Mouse (Mus musculus): ENCODE results near the gene Oaz2. TPM values are rescaled to one million over a fixed set of nuclear protein-coding genes. Genes with fewer than 3 reads are reported as not detected.
"Not testable (repeated sequence)": the region's sequence is repeated elsewhere in the genome, so short reads cannot be mapped to it uniquely, and the experiment has no call there.

Gene Oaz2
- polyA plus RNA-seq, 1 experiment from 2014 or later: 258 TPM

- H3K36me3 ChIP-seq (ENCODE audit: control insufficient read depth, insufficient read depth, low read length): no peaks in the 10 kb centered on the region
- no peak overlapping the region for H3K9ac ChIP-seq (replicated peaks; ENCODE audit: low read length)
- no peak overlapping the region for H3K4me2 ChIP-seq (ENCODE audit: low read length)
- no peaks in the 10 kb centered on the region for H3K9me3 ChIP-seq (ENCODE audit: control insufficient read depth, low read length)
- ATAC-seq (ENCODE audit: low FRiP score, low TSS enrichment) (no peak), DNase-seq (no peak)
- H3K27ac ChIP-seq (replicated peaks; ENCODE audit: low read depth, low read length): no peak overlapping the region
- H3K4me1 ChIP-seq (ENCODE audit: control insufficient read depth, insufficient read depth, low read length): no peaks in the 10 kb centered on the region
- WGBS: 90% methylated on average over 4 of the region's 4 CpGs
- H3K4me3 ChIP-seq (replicated peaks; ENCODE audit: low read depth, low read length): no peak overlapping the region
- no peaks in the 10 kb centered on the region for H3K27me3 ChIP-seq (ENCODE audit: control insufficient read depth, insufficient read depth, low read length)
Measured at GRCm38 (mm10) chr9:65644960-65645359, 22.8 kb upstream of the Oaz2 start.

- WGBS: 62% methylated on average over 3 of the region's 3 CpGs
- no peaks in the 10 kb centered on the region for H3K27me3 ChIP-seq (ENCODE audit: control insufficient read depth, insufficient read depth, low read length)
- no peak overlapping the region for H3K9ac ChIP-seq (replicated peaks; ENCODE audit: low read length)
- no peak overlapping the region for H3K4me3 ChIP-seq (replicated peaks; ENCODE audit: low read depth, low read length)
- ATAC-seq (ENCODE audit: low FRiP score, low TSS enrichment) (no peak), DNase-seq (no peak)
- no peak overlapping the region for H3K4me2 ChIP-seq (ENCODE audit: low read length)
- H3K36me3 ChIP-seq (ENCODE audit: control insufficient read depth, insufficient read depth, low read length): no peaks in the 10 kb centered on the region
- H3K9me3 ChIP-seq (ENCODE audit: control insufficient read depth, low read length): no peaks in the 10 kb centered on the region
- no peaks in the 10 kb centered on the region for H3K4me1 ChIP-seq (ENCODE audit: control insufficient read depth, insufficient read depth, low read length)
- H3K27ac ChIP-seq (replicated peaks; ENCODE audit: low read depth, low read length): no peak overlapping the region
Measured at GRCm38 (mm10) chr9:65645984-65646383, 21.8 kb upstream of the Oaz2 start.

- ATAC-seq (ENCODE audit: low FRiP score, low TSS enrichment) (no peak), DNase-seq (no peak)
- no peaks in the 10 kb centered on the region for H3K4me1 ChIP-seq (ENCODE audit: control insufficient read depth, insufficient read depth, low read length)
- no peak overlapping the region for H3K4me2 ChIP-seq (ENCODE audit: low read length)
- 92% methylated on average over 2 of the region's 2 CpGs for WGBS
- H3K9me3 ChIP-seq (ENCODE audit: control insufficient read depth, low read length): no peaks in the 10 kb centered on the region
- no peak overlapping the region for H3K4me3 ChIP-seq (replicated peaks; ENCODE audit: low read depth, low read length)
- no peaks in the 10 kb centered on the region for H3K36me3 ChIP-seq (ENCODE audit: control insufficient read depth, insufficient read depth, low read length)
- H3K27me3 ChIP-seq (ENCODE audit: control insufficient read depth, insufficient read depth, low read length): no peaks in the 10 kb centered on the region
- H3K27ac ChIP-seq (replicated peaks; ENCODE audit: low read depth, low read length): no peak overlapping the region
- H3K9ac ChIP-seq (replicated peaks; ENCODE audit: low read length): no peak overlapping the region
Measured at GRCm38 (mm10) chr9:65646782-65647181, 21.0 kb upstream of the Oaz2 start.

GRCm38 (mm10) chr9:65648730-65649129, 19.1 kb upstream of the Oaz2 start:
- DNase-seq (no peak), ATAC-seq (ENCODE audit: low FRiP score, low TSS enrichment) (no peak)
- Histone ChIP-seq H3K27me3 (ENCODE audit: control insufficient read depth, insufficient read depth, low read length) (no peaks in the 10 kb centered on the region), H3K27ac (replicated peaks; ENCODE audit: low read depth, low read length) (no peak overlapping the region), H3K9ac (replicated peaks; ENCODE audit: low read length) (no peak overlapping the region), H3K4me3 (replicated peaks; ENCODE audit: low read depth, low read length) (no peak overlapping the region), H3K36me3 (ENCODE audit: control insufficient read depth, insufficient read depth, low read length) (no peaks in the 10 kb centered on the region), H3K4me1 (ENCODE audit: control insufficient read depth, insufficient read depth, low read length) (no peaks in the 10 kb centered on the region), H3K9me3 (ENCODE audit: control insufficient read depth, low read length) (no peaks in the 10 kb centered on the region), H3K4me2 (ENCODE audit: low read length) (no peak overlapping the region)
- 95% methylated on average over 13 of the region's 13 CpGs for WGBS

- H3K9me3 ChIP-seq (ENCODE audit: control insufficient read depth, low read length): no peaks in the 10 kb centered on the region
- no peak overlapping the region for H3K4me2 ChIP-seq (ENCODE audit: low read length)
- ATAC-seq (ENCODE audit: low FRiP score, low TSS enrichment) (no peak), DNase-seq (no peak)
- H3K9ac ChIP-seq (replicated peaks; ENCODE audit: low read length): no peak overlapping the region
- 46% methylated on average over 1 of the region's 1 CpGs for WGBS
- H3K27me3 ChIP-seq (ENCODE audit: control insufficient read depth, insufficient read depth, low read length): no peaks in the 10 kb centered on the region
- H3K27ac ChIP-seq (replicated peaks; ENCODE audit: low read depth, low read length): no peak overlapping the region
- H3K4me1 ChIP-seq (ENCODE audit: control insufficient read depth, insufficient read depth, low read length): no peaks in the 10 kb centered on the region
- H3K36me3 ChIP-seq (ENCODE audit: control insufficient read depth, insufficient read depth, low read length): no peaks in the 10 kb centered on the region
- no peak overlapping the region for H3K4me3 ChIP-seq (replicated peaks; ENCODE audit: low read depth, low read length)
Measured at GRCm38 (mm10) chr9:65649997-65650396, 17.8 kb upstream of the Oaz2 start.

GRCm38 (mm10) chr9:65651957-65652356, 15.8 kb upstream of the Oaz2 start:
- H3K9me3 ChIP-seq (ENCODE audit: control insufficient read depth, low read length); DNase-seq; H3K27ac ChIP-seq (replicated peaks; ENCODE audit: low read depth, low read length); H3K36me3 ChIP-seq (ENCODE audit: control insufficient read depth, insufficient read depth, low read length); H3K4me2 ChIP-seq (ENCODE audit: low read length); ATAC-seq (ENCODE audit: low FRiP score, low TSS enrichment); H3K4me3 ChIP-seq (replicated peaks; ENCODE audit: low read depth, low read length); H3K4me1 ChIP-seq (ENCODE audit: control insufficient read depth, insufficient read depth, low read length); H3K27me3 ChIP-seq (ENCODE audit: control insufficient read depth, insufficient read depth, low read length); H3K9ac ChIP-seq (replicated peaks; ENCODE audit: low read length): not testable (repeated sequence)
- 97% methylated on average over 1 of the region's 1 CpGs for WGBS

- Histone ChIP-seq H3K9ac (replicated peaks; ENCODE audit: low read length) (no peak overlapping the region), H3K4me1 (ENCODE audit: control insufficient read depth, insufficient read depth, low read length) (no peaks in the 10 kb centered on the region), H3K4me2 (ENCODE audit: low read length) (no peak overlapping the region), H3K36me3 (ENCODE audit: control insufficient read depth, insufficient read depth, low read length) (no peaks in the 10 kb centered on the region), H3K4me3 (replicated peaks; ENCODE audit: low read depth, low read length) (no peak overlapping the region), H3K9me3 (ENCODE audit: control insufficient read depth, low read length) (no peaks in the 10 kb centered on the region), H3K27ac (replicated peaks; ENCODE audit: low read depth, low read length) (no peak overlapping the region), H3K27me3 (ENCODE audit: control insufficient read depth, insufficient read depth, low read length) (no peaks in the 10 kb centered on the region)
- no peak for DNase-seq
- no peak for ATAC-seq (ENCODE audit: low FRiP score, low TSS enrichment)
- 95% methylated on average over 4 of the region's 4 CpGs for WGBS
Measured at GRCm38 (mm10) chr9:65653741-65654140, 14.1 kb upstream of the Oaz2 start.

- 86% methylated on average over 3 of the region's 3 CpGs for WGBS
Measured at GRCm38 (mm10) chr9:65654700-65655237, 13.0 kb upstream of the Oaz2 start.

GRCm38 (mm10) chr9:65655540-65655939, 12.3 kb upstream of the Oaz2 start:
- Histone ChIP-seq H3K36me3 (ENCODE audit: control insufficient read depth, insufficient read depth, low read length) (no peaks in the 10 kb centered on the region), H3K9ac (replicated peaks; ENCODE audit: low read length) (no peak overlapping the region), H3K27me3 (ENCODE audit: control insufficient read depth, insufficient read depth, low read length) (no peaks in the 10 kb centered on the region), H3K4me1 (ENCODE audit: control insufficient read depth, insufficient read depth, low read length) (no peaks in the 10 kb centered on the region), H3K9me3 (ENCODE audit: control insufficient read depth, low read length) (no peaks in the 10 kb centered on the region), H3K27ac (replicated peaks; ENCODE audit: low read depth, low read length) (no peak overlapping the region), H3K4me2 (ENCODE audit: low read length) (no peak overlapping the region), H3K4me3 (replicated peaks; ENCODE audit: low read depth, low read length) (no peak overlapping the region)
- 91% methylated on average over 8 of the region's 8 CpGs for WGBS
- ATAC-seq (ENCODE audit: low FRiP score, low TSS enrichment): no peak
- no peak for DNase-seq

More at GRCm38 (mm10) chr9:65654700-65655237, 13.0 kb upstream of the Oaz2 start:
- DNase-seq (no peak), ATAC-seq (ENCODE audit: low FRiP score, low TSS enrichment) (no peak)
- Histone ChIP-seq H3K4me2 (ENCODE audit: low read length) (no peak overlapping the region), H3K27ac (replicated peaks; ENCODE audit: low read depth, low read length) (no peak overlapping the region), H3K9me3 (ENCODE audit: control insufficient read depth, low read length) (no peaks in the 10 kb centered on the region), H3K27me3 (ENCODE audit: control insufficient read depth, insufficient read depth, low read length) (no peaks in the 10 kb centered on the region), H3K4me1 (ENCODE audit: control insufficient read depth, insufficient read depth, low read length) (no peaks in the 10 kb centered on the region), H3K4me3 (replicated peaks; ENCODE audit: low read depth, low read length) (no peak overlapping the region), H3K9ac (replicated peaks; ENCODE audit: low read length) (no peak overlapping the region), H3K36me3 (ENCODE audit: control insufficient read depth, insufficient read depth, low read length) (no peaks in the 10 kb centered on the region)
